Mouse (Mus musculus) left cerebral cortex, postnatal 14 days (tissue): ENCODE results near the gene Akap6. TPM values are rescaled to one million over a fixed set of nuclear protein-coding genes. Genes with fewer than 3 reads are reported as not detected.

Experiments used
- DNase-seq, 2 experiments: peaks; one replicate each; pipeline ENCODE4 v3.0.0; 2021 to 2022; ENCODE audit warnings: low spot score in 2 of 2, mixed read lengths in 1 of 2
- intact Hi-C: fragments of 180-260 bp; cut with DNase I; formaldehyde crosslinking; loops from one replicate; pipeline ENCODE4 v1.15.1; 2025
- total RNA-seq, 2 experiments: library from RNA; stranded (reverse); gene quantifications; 2 replicates each; pipeline ENCODE4 v1.2.3; 2021

The Akap6 gene
- total RNA-seq, 2 experiments from 2014 or later, result 183 to 196 TPM

DNA sequence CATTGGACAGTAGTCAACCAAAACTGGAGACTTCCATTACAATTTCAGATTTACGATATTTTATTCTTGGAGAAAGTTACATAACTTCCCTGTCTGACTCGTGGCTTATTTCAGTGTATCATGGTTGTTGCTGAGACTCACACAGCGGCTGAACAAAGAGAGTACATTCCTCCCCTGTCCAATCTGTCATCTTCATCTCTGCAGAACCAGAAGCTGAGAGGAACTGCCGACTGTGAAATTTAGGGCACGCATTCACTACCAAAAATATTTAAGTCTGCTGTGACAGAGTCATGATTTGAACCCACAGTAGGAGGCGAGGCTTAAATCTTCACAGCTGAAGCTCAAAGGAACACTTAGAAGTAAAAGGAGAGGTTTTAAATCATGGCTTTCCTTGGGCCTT lies 134.0 kb downstream of the Akap6 start:
- intact Hi-C loops, result loop anchor here (5.0 to 10.0 kb wide), 3 partner anchors 116 to 818 kb away; no protein-coding TSS in a partner anchor
- DNase-seq, result peak; percentile 53 to 66

DNA sequence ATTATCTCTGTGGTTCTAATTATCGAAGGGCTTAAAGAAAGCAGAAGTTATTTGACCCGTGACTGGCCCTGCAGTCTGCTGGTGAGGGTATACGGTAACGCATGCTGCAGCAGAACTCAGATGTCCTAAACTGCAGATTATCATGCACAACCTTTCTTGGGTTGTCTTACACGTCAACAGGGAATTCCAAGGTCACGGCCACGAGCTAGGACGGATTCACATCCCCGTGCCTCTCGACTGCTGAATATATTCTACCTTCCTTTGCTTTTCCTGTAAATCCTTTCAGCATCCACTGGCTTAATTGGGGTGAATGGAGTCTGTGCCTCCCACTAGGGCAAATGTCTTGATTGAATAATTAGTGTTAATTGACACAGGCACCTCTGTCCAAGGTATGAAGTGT lies 134.9 kb downstream of the Akap6 start:
- intact Hi-C loops, result loop anchor here (5.0 to 10.0 kb wide), 3 partner anchors 117 to 819 kb away; no protein-coding TSS in a partner anchor
- DNase-seq, result no peak

GRCm38 (mm10) chr12:52834781-52835279 lies 135.6 kb downstream of the Akap6 start:
- intact Hi-C loops, result loop anchor here (5.0 to 10.0 kb wide), 3 partner anchors 118 to 820 kb away; no protein-coding TSS in a partner anchor
- DNase-seq, result no peak

GRCm38 (mm10) chr12:52835291-52835742 lies 136.1 kb downstream of the Akap6 start:
- no peak for DNase-seq
- intact Hi-C loops, result loop anchor here (10.0 kb wide), 1 partner anchor 821 kb away; no protein-coding TSS in a partner anchor

DNA sequence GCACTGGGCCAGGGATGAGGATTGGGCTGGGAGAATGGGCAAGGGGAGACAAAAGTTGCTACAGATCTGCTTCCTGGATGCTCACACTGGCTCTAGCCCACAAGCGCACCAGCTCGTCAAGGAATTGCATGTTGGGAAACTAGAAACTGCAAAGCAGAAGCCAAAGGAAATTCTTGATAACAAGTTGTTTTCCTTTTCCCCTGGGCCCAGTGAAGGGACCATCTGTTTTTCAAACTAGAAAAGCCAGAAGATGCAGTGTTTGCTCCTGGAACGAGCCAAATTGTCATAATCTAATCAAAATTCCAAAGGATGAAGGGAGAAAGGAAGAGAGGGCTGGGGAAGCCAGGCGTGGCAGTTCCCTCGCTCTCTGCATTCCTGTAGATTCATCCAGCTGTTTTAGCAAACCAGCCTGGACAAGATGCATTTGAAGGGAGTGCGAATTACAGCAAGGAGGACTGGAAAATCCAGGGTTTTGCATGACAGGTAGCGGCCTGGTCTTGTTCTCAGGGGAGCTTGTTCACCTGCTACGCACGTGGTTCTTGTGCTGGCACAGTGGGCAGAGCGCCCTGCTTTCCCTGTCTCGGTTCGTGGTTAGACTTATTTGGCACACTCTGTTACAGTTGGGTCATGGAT lies 136.8 kb downstream of the Akap6 start:
- no peak for DNase-seq
- intact Hi-C loops, result loop anchor here (10.0 kb wide), 1 partner anchor 821 kb away; no protein-coding TSS in a partner anchor

DNA sequence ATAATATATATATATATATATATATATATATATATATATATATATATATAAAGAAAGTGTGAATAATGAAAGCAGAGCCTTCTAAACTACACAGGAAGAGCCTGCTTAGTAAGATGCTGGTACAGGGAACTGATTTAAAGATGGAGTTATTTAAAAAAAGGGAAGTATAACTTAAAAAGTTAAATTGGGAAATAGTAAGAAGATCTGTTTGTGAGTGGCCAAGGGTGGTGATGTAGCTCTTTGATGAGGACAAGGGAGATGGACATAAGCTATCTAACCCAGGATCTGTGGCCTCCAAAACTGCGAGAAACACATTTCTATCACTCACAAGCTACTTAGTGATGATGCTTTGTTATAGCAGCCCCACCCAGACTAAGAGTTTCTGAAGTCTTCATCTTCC lies 146.8 kb downstream of the Akap6 start:
- no peak for DNase-seq
- intact Hi-C loops, result no loop called here

DNA sequence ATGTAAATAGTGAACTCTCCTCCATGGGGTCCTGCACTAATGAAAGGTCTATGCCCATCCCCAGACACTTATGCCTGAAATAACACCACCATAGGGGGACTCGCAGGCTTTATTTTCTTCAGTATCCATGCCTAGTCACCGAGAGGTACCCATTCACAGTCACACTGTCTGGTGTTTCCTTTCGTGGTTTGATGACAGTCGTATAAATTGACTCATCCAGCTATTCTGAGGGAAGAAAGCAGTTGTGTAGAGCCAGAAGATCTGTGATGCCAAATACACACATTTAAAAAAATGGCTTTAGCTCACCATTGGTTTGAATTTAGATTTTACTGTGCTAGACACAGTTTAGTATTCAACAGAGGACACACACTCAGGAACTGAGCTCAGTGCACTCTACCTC lies 147.8 kb downstream of the Akap6 start:
- intact Hi-C loops, result no loop called here
- DNase-seq, result no peak

DNA sequence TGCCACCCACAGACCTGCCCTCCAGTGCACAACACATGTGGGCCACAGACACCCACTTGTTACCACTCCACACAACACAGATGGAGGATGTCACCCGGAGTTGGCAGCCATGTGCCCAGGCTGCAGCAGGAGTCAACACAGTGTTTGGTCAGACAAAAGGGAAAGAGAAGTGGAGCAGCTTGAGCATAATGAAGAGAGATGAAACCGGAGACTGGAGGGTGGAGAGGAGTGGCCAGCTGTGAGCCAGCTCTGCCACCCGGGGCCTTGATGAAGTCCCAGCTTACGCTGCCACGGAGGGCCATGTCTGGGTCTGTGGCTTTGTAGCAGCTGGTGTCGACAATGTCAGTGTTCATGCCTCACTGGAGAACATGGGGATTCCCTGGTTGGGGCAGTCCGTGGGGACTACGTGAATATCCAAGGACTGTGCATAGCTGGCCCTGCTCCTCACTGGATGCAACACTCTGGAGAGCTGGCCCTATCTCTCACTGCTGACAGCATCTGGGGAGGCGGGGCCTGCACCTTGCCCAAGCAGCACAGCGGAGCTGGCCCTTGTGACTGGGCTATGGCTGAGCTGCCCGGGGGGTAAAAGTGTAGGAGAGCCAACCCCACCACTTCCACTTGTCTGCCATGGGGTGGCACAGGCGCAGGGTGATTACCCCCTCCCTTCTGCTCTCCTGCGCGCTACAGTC lies 148.8 kb downstream of the Akap6 start:
- DNase-seq, result no peak
- intact Hi-C loops, result no loop called here

DNA sequence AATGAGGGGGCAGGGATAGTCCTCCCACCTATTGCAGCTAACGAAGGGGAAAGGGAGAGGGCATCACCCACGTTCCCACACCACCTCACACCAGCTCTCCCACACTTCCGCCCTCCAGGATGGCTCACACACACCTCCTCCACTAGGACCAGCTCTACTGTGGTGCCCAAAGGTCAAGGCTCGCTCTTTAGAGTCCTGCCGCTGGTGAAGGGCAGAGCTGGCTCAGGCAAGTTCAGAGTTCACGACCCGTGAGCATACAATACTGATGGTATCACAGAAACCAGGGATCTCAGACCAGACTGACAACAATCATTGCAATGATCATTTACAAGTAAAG lies 149.3 kb downstream of the Akap6 start:
- DNase-seq, result no peak
- intact Hi-C loops, result no loop called here

DNA sequence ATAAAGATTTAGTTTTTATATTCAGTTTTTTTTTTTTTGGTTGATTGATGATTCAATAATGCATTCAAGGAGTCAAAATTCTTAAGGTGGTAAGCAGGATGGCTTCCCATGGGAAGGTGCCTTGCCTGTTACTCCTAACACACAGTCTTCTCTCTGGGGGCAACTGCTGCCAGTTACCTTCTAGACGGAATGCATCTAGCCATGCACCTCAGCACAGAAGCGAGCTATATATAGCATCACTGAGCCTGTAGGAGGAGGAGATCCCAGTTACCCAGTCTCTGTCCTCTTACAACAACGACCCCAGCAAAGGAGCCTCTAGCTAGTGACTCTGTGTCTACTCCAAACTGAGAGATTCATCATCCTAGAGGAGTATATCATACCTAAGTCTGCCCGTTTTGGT lies 150.1 kb downstream of the Akap6 start:
- intact Hi-C loops, result no loop called here

DNA sequence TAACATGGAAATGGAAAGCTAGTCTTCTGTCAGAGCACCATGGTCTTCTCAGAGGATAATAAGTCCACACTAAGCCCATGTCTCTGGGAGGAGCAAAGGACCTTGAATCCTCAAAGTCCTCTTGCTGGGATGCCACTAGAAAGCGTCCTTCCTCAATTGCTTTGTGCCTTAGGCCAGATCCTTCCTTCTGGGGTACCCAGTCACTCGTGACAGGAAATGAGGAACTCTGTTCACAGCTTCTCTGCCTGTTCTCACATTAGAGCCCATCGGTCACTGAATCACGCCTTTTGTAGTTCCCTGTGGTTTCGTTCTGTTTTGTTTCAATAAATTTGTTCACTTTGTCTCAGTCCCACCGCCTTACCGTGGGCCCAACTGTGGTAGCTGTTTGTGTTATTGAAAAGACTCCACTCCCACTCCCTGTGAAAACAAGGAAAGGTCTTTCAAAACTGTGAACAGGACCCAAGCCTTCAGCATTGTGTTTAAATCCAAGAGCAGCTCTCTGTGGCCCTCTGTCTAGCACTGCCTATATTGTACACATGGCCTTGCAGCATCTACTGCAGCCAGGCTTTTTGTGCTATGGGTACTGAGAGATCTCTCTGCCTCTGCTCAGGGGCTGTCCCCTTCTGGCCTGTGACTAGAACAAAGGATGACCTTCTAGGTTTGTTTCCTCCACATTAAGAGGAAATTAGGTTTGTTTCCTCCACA lies 151.3 kb downstream of the Akap6 start:
- DNase-seq, result no peak
- intact Hi-C loops, result no loop called here

More for the DNA sequence above, 150.1 kb downstream of the Akap6 start:
- DNase-seq, result no peak

- DNase-seq, result no peak
- intact Hi-C loops, result no loop called here
Observed at GRCm38 (mm10) chr12:52851221-52851620, 152.0 kb downstream of the Akap6 start.

DNA sequence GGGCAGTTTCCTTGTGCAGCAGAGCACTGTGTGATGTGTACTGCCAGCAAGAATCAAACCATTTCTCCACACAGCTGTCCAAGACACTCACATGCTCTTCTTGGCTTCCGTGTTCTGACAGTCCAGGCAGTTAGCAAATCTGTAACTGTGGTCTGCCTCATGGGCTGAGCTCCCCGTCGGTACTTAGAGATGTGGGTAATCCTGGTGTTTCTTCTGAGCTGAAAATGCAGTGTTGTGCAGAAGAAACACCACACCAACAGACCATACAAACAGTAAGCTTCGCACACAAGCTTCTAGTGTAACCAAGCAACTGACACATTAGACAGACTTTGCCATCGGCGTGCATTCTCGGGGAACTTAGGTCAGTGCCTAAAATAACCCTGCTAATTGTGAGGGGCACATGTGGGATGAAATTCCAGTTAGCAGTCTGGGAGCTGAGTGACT lies 155.1 kb downstream of the Akap6 start:
- no peak for DNase-seq
- intact Hi-C loops, result no loop called here

- no peak for DNase-seq
- intact Hi-C loops, result no loop called here
Observed at GRCm38 (mm10) chr12:52856104-52856503, 156.9 kb downstream of the Akap6 start.

- no peak for DNase-seq
- intact Hi-C loops, result no loop called here
Observed at GRCm38 (mm10) chr12:52857306-52857705, 158.1 kb downstream of the Akap6 start.

DNA sequence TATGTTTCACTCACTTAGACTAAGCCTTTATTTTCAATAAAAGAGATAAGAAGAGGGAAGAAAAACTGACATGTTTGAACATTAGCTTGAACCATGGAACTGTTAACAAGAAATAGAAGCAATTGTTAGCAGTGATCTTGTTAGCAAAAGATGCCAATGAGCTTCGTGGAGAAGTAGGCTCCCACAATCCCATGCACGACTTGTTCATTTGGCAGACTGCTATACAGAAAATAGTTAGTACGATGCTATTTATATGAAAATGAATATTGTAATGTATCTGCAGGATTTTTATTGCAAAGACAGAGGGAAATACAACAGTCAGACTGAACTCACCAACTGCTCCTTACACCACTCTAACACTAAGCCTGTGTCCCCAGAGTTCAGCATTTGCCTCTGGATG lies 162.7 kb downstream of the Akap6 start:
- DNase-seq, result peak in 1 of 2 experiments; percentile 18
- intact Hi-C loops, result no loop called here

GRCm38 (mm10) chr12:52868000-52868624 lies 168.9 kb downstream of the Akap6 start:
- DNase-seq, result no peak
- intact Hi-C loops, result no loop called here

DNA sequence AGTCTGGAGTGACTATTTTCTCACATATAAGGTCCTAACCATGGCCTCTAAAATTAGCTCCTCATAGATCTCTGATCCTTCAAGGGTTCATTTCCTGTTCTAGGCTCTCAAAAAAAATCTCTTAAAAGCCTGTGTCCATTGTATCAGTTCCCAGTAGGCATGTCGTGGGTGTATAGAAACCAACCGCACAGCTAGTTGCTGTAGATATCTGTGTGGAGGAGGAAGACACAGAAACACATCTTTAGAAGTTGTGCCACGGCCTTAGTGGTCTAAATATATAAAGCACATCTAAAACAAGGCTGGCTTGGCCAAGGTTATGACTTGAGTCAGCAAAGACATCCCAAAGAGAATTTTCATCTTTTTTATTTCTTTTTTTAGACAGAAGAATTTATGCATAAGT lies 172.4 kb downstream of the Akap6 start:
- no peak for DNase-seq
- intact Hi-C loops, result no loop called here

DNA sequence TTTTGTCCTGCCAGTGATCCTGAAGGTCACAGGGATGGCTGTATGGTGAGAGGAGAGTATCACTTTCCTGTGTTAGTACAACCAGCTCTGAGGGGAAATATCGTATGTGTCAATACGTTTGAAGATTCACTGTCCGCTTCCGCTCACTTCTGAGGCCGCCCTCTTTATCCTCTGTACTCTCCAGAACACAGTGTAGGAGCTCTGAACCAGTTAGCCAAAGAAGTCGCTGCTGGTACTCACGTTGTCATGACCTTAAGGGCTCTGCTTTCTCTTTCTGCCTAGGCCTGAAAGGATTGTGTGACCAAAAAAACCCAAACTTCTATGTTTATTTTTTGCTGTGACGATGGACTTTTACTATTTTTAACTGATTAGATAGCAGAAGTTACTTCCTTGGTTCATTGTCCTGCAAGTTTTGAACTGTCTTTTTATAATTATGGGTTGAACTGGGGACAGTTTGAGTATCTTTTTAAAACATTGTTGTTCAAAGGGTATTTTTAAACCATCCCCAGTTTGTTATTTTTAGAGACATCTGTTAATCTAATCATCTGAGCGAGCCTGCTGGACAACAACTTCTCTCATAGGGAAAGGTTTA lies 175.2 kb downstream of the Akap6 start:
- no peak for DNase-seq
- intact Hi-C loops, result no loop called here
